Mouse (Mus musculus): ENCODE data around the gene Sirt2.

The Sirt2 gene

GRCm38 (mm10) chr7:28830981-28831380 is 64.4 kb downstream of the Sirt2 start:
- DNase-seq (ENCODE audit: low read depth in 1 of 2, low spot score in 2 of 2): no peak

GRCm38 (mm10) chr7:28831411-28832125 is 65.0 kb downstream of the Sirt2 start:
- DNase-seq (ENCODE audit: low read depth in 1 of 2, low spot score in 2 of 2): no peak

GRCm38 (mm10) chr7:28832137-28832536 is 65.6 kb downstream of the Sirt2 start:
- no peak for DNase-seq (ENCODE audit: low read depth in 1 of 2, low spot score in 2 of 2)

GRCm38 (mm10) chr7:28833723-28834347 is 67.3 kb downstream of the Sirt2 start, which contains the start of gene Lgals4:
Gene Lgals4 (plus strand): TSS chr7:28833854.
- no peak for DNase-seq (ENCODE audit: low read depth in 1 of 2, low spot score in 2 of 2)

- no peak for DNase-seq (ENCODE audit: low read depth in 1 of 2, low spot score in 2 of 2)
Measured at GRCm38 (mm10) chr7:28836936-28837335, 70.4 kb downstream of the Sirt2 start.
